In genomic region chr2:25400764-25401163, GRCm38 (mm10) we compare ENCODE assay signal across 8 mouse cellular contexts. TPM values are rescaled to one million over a fixed set of nuclear protein-coding genes. Genes with fewer than 3 reads are reported as not detected.
DNase-seq lines count a peak whose midpoint lies in the region; ATAC-seq and TF ChIP-seq lines count a peak whose summit lies in the region.

No protein-coding gene starts in this region.

- H3K4me2 ChIP-seq in forebrain, postnatal 0 days (ENCODE audit: low read depth): peak overlapping the region; percentile 74
- H3K4me2 ChIP-seq in hindbrain, embryonic 14.5 days (replicated peaks): peak overlapping the region; percentile 52
- H3K4me2 ChIP-seq in myocyte (ENCODE audit: low read depth): peak overlapping the region; percentile 35

- H3K79me2 ChIP-seq in liver, adult 2 months (ENCODE audit: control insufficient read depth, insufficient read depth, low read length): no peaks in the 10 kb centered on the region
- no peaks in the 10 kb centered on the region for H3K79me2 ChIP-seq in myocyte (ENCODE audit: control insufficient read depth, insufficient read depth)

- no peak for TF ChIP-seq POLR2A in liver, adult 2 months (IDR thresholded peaks at IDR 0.05; ENCODE audit: extremely low read depth, insufficient read depth, low read length)
- no peak for TF ChIP-seq POLR2A in myocyte (IDR thresholded peaks at IDR 0.05; ENCODE audit: insufficient read length, low read depth)

- no peaks in the 10 kb centered on the region for H3K9me3 ChIP-seq in forebrain, postnatal 0 days (ENCODE audit: low read length)
- H3K9me3 ChIP-seq in hindbrain, embryonic 14.5 days (ENCODE audit: control insufficient read depth, low read length): no peaks in the 10 kb centered on the region

- peaks cover 14% of the 10 kb centered on the region; the same call in 1 of the 2 replicates for H3K4me1 ChIP-seq in forebrain, postnatal 0 days (ENCODE audit: insufficient read depth)
- H3K4me1 ChIP-seq in hindbrain, embryonic 14.5 days (replicated peaks; ENCODE audit: control insufficient read depth, insufficient read depth, low read length): peaks cover 31% of the 10 kb centered on the region
- H3K4me1 ChIP-seq in liver, adult 2 months (ENCODE audit: control insufficient read depth, insufficient read depth, low read length): peaks cover 3% of the 10 kb centered on the region; the same call in 1 of the 2 replicates

- ATAC-seq in forebrain, postnatal 0 days: no peak
- ATAC-seq in hindbrain, embryonic 14.5 days (ENCODE audit: low FRiP score): no peak; the same call in 1 of the 2 replicates

- H3ac ChIP-seq in myocyte (ENCODE audit: control insufficient read depth, insufficient read length): no peak overlapping the region

- H3K4me3 ChIP-seq in forebrain, postnatal 0 days (ENCODE audit: low read depth, low read length): peak overlapping the region; percentile 37
- H3K4me3 ChIP-seq in hindbrain, embryonic 14.5 days (replicated peaks; ENCODE audit: low read length): peak overlapping the region; percentile 22
- H3K4me3 ChIP-seq in liver, adult 2 months (ENCODE audit: insufficient read depth, low read depth, low read length): no peak overlapping the region
- no peak overlapping the region for H3K4me3 ChIP-seq in myocyte

- 5% methylated on average over 17 of the region's 17 CpGs for WGBS in forebrain, postnatal 0 days
- WGBS in hindbrain, embryonic 14.5 days: 3% methylated on average over 17 of the region's 17 CpGs
- 7% methylated on average over 17 of the region's 17 CpGs for WGBS in liver, adult 2 months

- peaks cover 10% of the 10 kb centered on the region for H3K27me3 ChIP-seq in forebrain, postnatal 0 days (ENCODE audit: insufficient read depth, low read length)
- peaks cover 51% of the 10 kb centered on the region for H3K27me3 ChIP-seq in hindbrain, embryonic 14.5 days (ENCODE audit: control insufficient read depth, insufficient read depth, low read length)
- H3K27me3 ChIP-seq in liver, adult 2 months (ENCODE audit: control insufficient read depth, insufficient read depth, low read length): peaks cover 6% of the 10 kb centered on the region
- peaks cover 27% of the 10 kb centered on the region for H3K27me3 ChIP-seq in myocyte (ENCODE audit: control insufficient read depth, insufficient read depth, insufficient read length)

- H3K9ac ChIP-seq in forebrain, postnatal 0 days: peak overlapping the region; percentile 58
- H3K9ac ChIP-seq in hindbrain, embryonic 14.5 days: peak overlapping the region; percentile 43; the same call in 1 of the 2 replicates
- no peak overlapping the region for H3K9ac ChIP-seq in liver, adult 2 months (ENCODE audit: low read depth, low read length)

- H3K27ac ChIP-seq in forebrain, postnatal 0 days (ENCODE audit: low read depth, low read length): no peak overlapping the region
- no peak overlapping the region for H3K27ac ChIP-seq in hindbrain, embryonic 14.5 days
- H3K27ac ChIP-seq in liver, adult 2 months (replicated peaks; ENCODE audit: insufficient read depth, low read depth, low read length): no peak overlapping the region

- TF ChIP-seq CTCF in forebrain, postnatal 0 days (IDR thresholded peaks at IDR 0.05; ENCODE audit: low read depth): peak; percentile 80
- peak; percentile 87 for TF ChIP-seq CTCF in liver, adult 2 months (IDR thresholded peaks at IDR 0.05; ENCODE audit: low read depth, low read length)

- no peaks in the 10 kb centered on the region for H3K36me3 ChIP-seq in forebrain, postnatal 0 days (ENCODE audit: insufficient read depth)
- no peaks in the 10 kb centered on the region for H3K36me3 ChIP-seq in hindbrain, embryonic 14.5 days (replicated peaks; ENCODE audit: control insufficient read depth, insufficient read depth)
- H3K36me3 ChIP-seq in liver, adult 2 months (ENCODE audit: control insufficient read depth, insufficient read depth, low read length): no peaks in the 10 kb centered on the region
- H3K36me3 ChIP-seq in myocyte (ENCODE audit: control insufficient read depth, insufficient read depth): no peaks in the 10 kb centered on the region

- peak; percentile 75 to 85 for DNase-seq in adrenal gland, adult (ENCODE audit: inconsistent age in 2 of 2, low spot score in 1 of 2)
- DNase-seq in adrenal gland, postnatal 4 days (ENCODE audit: low spot score in 2 of 2): no peak
- DNase-seq in cerebellum, adult 11-12 months: peak; percentile 78
- peak; percentile 78 for DNase-seq in forebrain, postnatal 0 days
- peak; percentile 60 for DNase-seq in hindbrain, embryonic 14.5 days (ENCODE audit: low spot score)
- peak; percentile 53 for DNase-seq in liver, adult 2 months (ENCODE audit: extremely low read depth, low read depth, low spot score)
- DNase-seq in thymus, postnatal 0 days (ENCODE audit: low spot score): peak; percentile 33

TF ChIP-seq in myocyte, 11 proteins besides CTCF, POLR2A, EP300 and RAD21:
- TF ChIP-seq USF1 (IDR thresholded peaks at IDR 0.05; ENCODE audit: low read depth): no peak
- TF ChIP-seq MYOD1 (IDR thresholded peaks at IDR 0.05; ENCODE audit: control insufficient read depth in 1 of 3, insufficient read length in 2 of 3, low read depth in 2 of 3): peak in 1 of 3 experiments; percentile 13

RNA-seq across cellular contexts. Expression of gene Npdc1, which starts 1.6 kb away (rescaled TPM):
- 100 to 1,000 TPM; 102 to 112 TPM for total RNA-seq in adrenal gland, postnatal 4 days (2021)
- 179 and 188 TPM in 2 replicates for total RNA-seq in forebrain, postnatal 0 days (2014; rRNA removed)
- polyA plus RNA-seq in forebrain, postnatal 0 days (2015; fragmentation: Nextera tagmentation; extraction: Ambion mirVana): 413 and 442 TPM in 2 replicates
- 365 and 378 TPM in 2 replicates for polyA plus RNA-seq in hindbrain, embryonic 14.5 days (2014; fragmentation: Nextera tagmentation; extraction: Ambion mirVana)
- total RNA-seq in liver, adult 2 months (2014; rRNA removed): 1.7 and 3.6 TPM in 2 replicates
- polyA plus RNA-seq in liver, adult 2 months (2012; rRNA removed): 8.4 and 8.9 TPM in 2 replicates
- 114 TPM for polyA plus RNA-seq in myocyte (2012; fragmentation: generic; extraction: Trizol)
- polyA plus RNA-seq in thymus, postnatal 0 days (2015; fragmentation: Nextera tagmentation; extraction: Ambion mirVana): 6.3 and 7.2 TPM in 2 replicates

RNA-seq across cellular contexts. Expression of gene Entpd2, which starts 5.1 kb away (rescaled TPM):
- total RNA-seq in adrenal gland, postnatal 4 days (2021): 10 to 100 TPM in 1 of 2 experiments, 1 to 10 TPM in 1; 10.0 to 11.8 TPM
- 8.2 and 13.5 TPM in 2 replicates for total RNA-seq in forebrain, postnatal 0 days (2014; rRNA removed)
- polyA plus RNA-seq in forebrain, postnatal 0 days (2015; fragmentation: Nextera tagmentation; extraction: Ambion mirVana): 14.2 and 18.2 TPM in 2 replicates
- 2.6 and 3.3 TPM in 2 replicates for polyA plus RNA-seq in hindbrain, embryonic 14.5 days (2014; fragmentation: Nextera tagmentation; extraction: Ambion mirVana)
- total RNA-seq in liver, adult 2 months (2014; rRNA removed): 0.87 and 0.92 TPM in 2 replicates
- 5.6 and 9.7 TPM in 2 replicates for polyA plus RNA-seq in liver, adult 2 months (2012; rRNA removed)
- polyA plus RNA-seq in myocyte (2012; fragmentation: generic; extraction: Trizol): 0.89 TPM
- 7.6 and 9.0 TPM in 2 replicates for polyA plus RNA-seq in thymus, postnatal 0 days (2015; fragmentation: Nextera tagmentation; extraction: Ambion mirVana)

RNA-seq across cellular contexts. Expression of gene Fut7, which starts 22.3 kb away (rescaled TPM):
- total RNA-seq in adrenal gland, postnatal 4 days (2021): under 1 TPM in 1 of 2 experiments, not detected in 1; 0.82 TPM
- 1.3 TPM in 1 of 2 replicates, not detected in the other for total RNA-seq in forebrain, postnatal 0 days (2014; rRNA removed)
- 0.17 and 0.23 TPM in 2 replicates for polyA plus RNA-seq in forebrain, postnatal 0 days (2015; fragmentation: Nextera tagmentation; extraction: Ambion mirVana)
- 0.37 TPM in 1 of 2 replicates, not detected in the other for polyA plus RNA-seq in hindbrain, embryonic 14.5 days (2014; fragmentation: Nextera tagmentation; extraction: Ambion mirVana)
- 0.13 TPM in 1 of 2 replicates, not detected in the other for total RNA-seq in liver, adult 2 months (2014; rRNA removed)
- 0.07 and 0.21 TPM in 2 replicates for polyA plus RNA-seq in liver, adult 2 months (2012; rRNA removed)
- 0.08 TPM for polyA plus RNA-seq in myocyte (2012; fragmentation: generic; extraction: Trizol)
- 1.4 and 1.8 TPM in 2 replicates for polyA plus RNA-seq in thymus, postnatal 0 days (2015; fragmentation: Nextera tagmentation; extraction: Ambion mirVana)

RNA-seq across cellular contexts. Expression of gene Abca2, which starts 27.7 kb away (rescaled TPM):
- total RNA-seq in adrenal gland, postnatal 4 days (2021): 10 to 100 TPM; 30.4 to 34.3 TPM
- 51.5 and 67.4 TPM in 2 replicates for total RNA-seq in forebrain, postnatal 0 days (2014; rRNA removed)
- polyA plus RNA-seq in forebrain, postnatal 0 days (2015; fragmentation: Nextera tagmentation; extraction: Ambion mirVana): 8.8 and 10.5 TPM in 2 replicates
- polyA plus RNA-seq in hindbrain, embryonic 14.5 days (2014; fragmentation: Nextera tagmentation; extraction: Ambion mirVana): 15.6 and 17.3 TPM in 2 replicates
- total RNA-seq in liver, adult 2 months (2014; rRNA removed): 11.1 and 13.4 TPM in 2 replicates
- 40.9 and 48.7 TPM in 2 replicates for polyA plus RNA-seq in liver, adult 2 months (2012; rRNA removed)
- 9.8 TPM for polyA plus RNA-seq in myocyte (2012; fragmentation: generic; extraction: Trizol)
- polyA plus RNA-seq in thymus, postnatal 0 days (2015; fragmentation: Nextera tagmentation; extraction: Ambion mirVana): 3.3 and 4.7 TPM in 2 replicates

RNA-seq across cellular contexts. Expression of gene Sapcd2, which starts 28.6 kb away (rescaled TPM):
- 1 to 10 TPM; 9.3 to 9.4 TPM for total RNA-seq in adrenal gland, postnatal 4 days (2021)
- total RNA-seq in forebrain, postnatal 0 days (2014; rRNA removed): 13.2 and 13.9 TPM in 2 replicates
- 9.5 and 12.7 TPM in 2 replicates for polyA plus RNA-seq in forebrain, postnatal 0 days (2015; fragmentation: Nextera tagmentation; extraction: Ambion mirVana)
- 10.0 and 10.8 TPM in 2 replicates for polyA plus RNA-seq in hindbrain, embryonic 14.5 days (2014; fragmentation: Nextera tagmentation; extraction: Ambion mirVana)
- 0.47 TPM in 1 of 2 replicates, not detected in the other for total RNA-seq in liver, adult 2 months (2014; rRNA removed)
- not detected in 2 replicates for polyA plus RNA-seq in liver, adult 2 months (2012; rRNA removed)
- polyA plus RNA-seq in myocyte (2012; fragmentation: generic; extraction: Trizol): 10.4 TPM
- 22.8 and 25.4 TPM in 2 replicates for polyA plus RNA-seq in thymus, postnatal 0 days (2015; fragmentation: Nextera tagmentation; extraction: Ambion mirVana)

Comparison
In these comparisons a context has a peak if more than half of its experiments do, and no peak if none do; other contexts are left out.
1. DNase-seq: peak in adrenal gland, adult (2 of 2), cerebellum, adult 11-12 months (single experiment), forebrain, postnatal 0 days (single experiment), hindbrain, embryonic 14.5 days (single experiment), liver, adult 2 months (single experiment) and thymus, postnatal 0 days (single experiment); none in adrenal gland, postnatal 4 days (0 of 2).
2. H3K4me3 ChIP-seq: peak in forebrain, postnatal 0 days (single experiment) and hindbrain, embryonic 14.5 days (single experiment); none in liver, adult 2 months (single experiment) and myocyte (single experiment).
3. RNA of gene Npdc1, which starts 1.6 kb away (polyA plus RNA-seq): 413 to 442 TPM in forebrain, postnatal 0 days, 365 to 378 TPM in hindbrain, embryonic 14.5 days and 114 TPM in myocyte (single experiment); 8.4 to 8.9 TPM in liver, adult 2 months and 6.3 to 7.2 TPM in thymus, postnatal 0 days; every median in the first group is over 10 times any median in the second.
4. Peak in every context shown above with its lines, with median percentiles within 50 percentile points of each other: H3K4me2 ChIP-seq.